Mouse (Mus musculus): ENCODE measurements around the gene Ap4m1. TPM values are rescaled to one million over a fixed set of nuclear protein-coding genes. Genes with fewer than 3 reads are reported as not detected.
A peak's percentile ranks its signal among the peaks of the same experiment; 100 is the strongest.

The Ap4m1 gene
- polyA plus RNA-seq (2015; fragmentation: Nextera tagmentation; extraction: Ambion mirVana): 13.9 and 15.4 TPM in 2 replicates

GRCm38 (mm10) chr5:138171695-138172491 is at the start of gene Ap4m1, which contains the start of gene Mcm7:
TSS of gene Ap4m1 (plus strand) at chr5:138172002.
TSS of gene Mcm7 (minus strand) at chr5:138172422.

GRCm38 (mm10) chr5:138155443-138155976 is 16.3 kb upstream of the Ap4m1 start, which contains the start of gene Zfp113:
TSS of gene Zfp113 (minus strand) at chr5:138155744.

DNA sequence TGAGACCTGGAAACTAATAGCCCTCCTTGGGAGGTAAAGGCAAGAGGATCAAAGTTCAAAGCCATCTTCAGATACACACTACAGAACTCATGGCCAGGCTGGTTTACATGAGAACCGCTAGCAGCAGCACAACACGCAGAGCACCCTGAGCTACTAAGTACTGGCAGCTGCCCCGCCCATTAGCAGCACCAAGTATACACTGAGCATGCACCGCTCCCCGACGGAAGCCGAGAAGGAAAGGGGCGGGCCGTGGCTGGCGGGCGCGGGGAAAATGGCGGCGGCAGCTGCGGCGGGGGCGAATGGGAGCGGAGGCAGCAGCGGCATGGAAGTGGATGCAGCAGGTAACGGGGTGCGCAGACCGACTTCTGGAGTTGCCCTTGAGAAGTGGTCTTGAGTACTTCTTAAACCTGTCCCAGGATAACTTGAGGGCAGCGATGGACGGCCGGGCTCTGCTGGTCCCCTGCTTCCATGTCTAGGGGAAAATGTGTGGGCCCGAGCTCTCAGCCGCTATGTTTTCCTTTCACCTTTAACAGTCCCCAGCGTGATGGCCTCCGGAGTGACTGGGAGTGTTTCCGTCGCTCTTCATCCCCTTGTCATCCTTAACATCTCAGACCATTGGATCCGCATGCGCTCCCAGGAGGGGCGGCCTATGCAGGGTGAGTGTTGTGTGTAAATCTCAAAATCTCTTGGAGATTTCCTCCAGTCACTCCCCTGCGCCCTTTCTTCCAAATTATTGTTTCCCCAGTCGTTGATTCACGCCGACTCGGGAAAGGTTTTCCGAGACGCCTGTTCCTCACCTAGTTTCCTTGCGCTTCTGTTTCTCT is 10.7 kb upstream of the Ap4m1 start, which contains the start of gene Cops6:
TSS of gene Cops6 (plus strand) at position 230 of the 824 bp plus-strand sequence.

DNA sequence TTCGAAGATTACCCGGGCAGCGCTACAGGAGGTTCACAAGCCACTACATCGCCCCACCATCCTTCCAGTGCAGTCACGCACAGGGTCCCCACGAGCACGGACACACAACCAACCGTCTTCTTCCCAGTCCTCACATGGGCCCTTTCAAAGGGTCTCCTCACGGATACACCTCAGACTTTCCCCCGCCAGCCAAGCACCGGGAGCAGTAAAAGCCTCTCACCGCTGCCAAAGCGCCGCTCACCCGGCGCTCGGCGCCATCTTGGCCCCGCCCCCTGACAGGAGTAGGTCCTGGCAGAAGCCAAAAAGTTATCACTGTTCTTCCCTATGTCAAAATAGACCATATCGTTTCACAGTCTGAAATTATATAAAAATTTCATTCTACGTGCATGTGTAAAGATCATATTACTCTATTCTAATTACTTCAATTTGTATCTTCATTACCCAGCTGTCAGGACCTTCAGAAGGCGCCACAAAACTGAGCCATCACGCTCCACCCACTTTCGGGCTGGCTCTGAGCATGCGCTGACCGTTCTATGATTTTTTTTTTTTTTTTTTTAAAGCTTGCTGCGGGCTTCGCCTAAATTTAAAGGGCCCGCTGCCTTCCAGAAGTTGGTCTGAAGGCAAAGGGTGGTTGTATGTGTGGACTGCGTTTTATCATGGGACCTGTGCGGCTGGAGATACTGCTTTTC is 15.3 kb downstream of the Ap4m1 start, which contains the start of the genes Taf6 and Cnpy4:
TSS of gene Taf6 (minus strand) at position 502 of the 689 bp plus-strand sequence.
TSS of gene Cnpy4 (plus strand) at position 536 of the 689 bp plus-strand sequence.

DNA sequence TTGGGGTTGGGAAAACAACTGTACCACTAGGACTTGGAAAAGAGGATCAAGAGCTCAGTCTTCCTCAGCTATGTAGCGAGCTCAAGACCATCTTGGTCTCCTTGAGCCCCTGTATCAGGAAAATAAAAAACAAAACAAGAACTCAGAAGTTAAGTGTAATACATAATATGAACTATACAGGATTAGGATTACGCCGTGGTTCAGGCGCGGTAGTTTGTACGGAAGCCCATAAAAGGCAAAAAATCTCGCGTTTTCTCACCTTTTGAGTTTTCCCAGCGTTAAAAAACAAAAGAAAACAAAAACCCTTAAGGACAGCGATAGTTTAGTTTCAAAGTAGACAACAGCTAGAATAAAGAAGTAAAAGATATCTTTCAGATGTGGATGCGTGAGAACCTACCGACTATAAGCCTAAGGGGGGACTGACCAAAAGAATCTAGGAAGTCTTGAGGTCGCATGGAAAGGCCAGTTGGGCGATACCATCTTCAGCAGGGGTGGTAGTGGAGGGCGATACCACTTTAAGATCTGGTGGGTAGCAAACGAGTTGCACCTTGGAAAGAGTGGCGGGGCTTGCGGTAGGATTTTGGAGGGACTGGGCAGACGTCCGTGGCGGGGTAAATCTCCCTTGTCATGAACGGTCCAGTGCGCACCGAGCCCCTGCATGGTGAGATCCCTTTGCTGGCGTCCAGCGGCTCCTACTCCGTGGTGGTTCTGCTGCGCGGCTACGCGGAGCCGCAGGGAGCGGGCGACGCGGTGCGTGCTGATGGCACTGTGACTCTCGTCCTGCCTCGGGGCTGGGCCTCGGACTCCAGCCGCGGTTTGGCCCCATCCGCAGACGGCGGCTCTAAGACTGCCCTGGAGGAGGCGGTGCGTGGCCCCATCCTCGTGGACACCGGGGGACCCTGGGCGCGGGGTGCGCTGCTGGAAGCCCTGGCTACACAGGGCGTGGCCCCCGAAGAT is 22.2 kb downstream of the Ap4m1 start, which contains the start of gene Mblac1:
TSS of gene Mblac1 (plus strand) at position 544 of the 957 bp plus-strand sequence.

GRCm38 (mm10) chr5:138225700-138226099 is 53.9 kb downstream of the Ap4m1 start, which contains the start of gene Nxpe5:
TSS of gene Nxpe5 (plus strand) at chr5:138225898.

MicroRNAs within 50 kb of the gene (microRNA counts, 519-probe panel; counts per million panel counts)
- microRNA mmu-miR-106b (4,872 counts per million, percentile 57 among the panel's probes with 10 or more counts), microRNA mmu-miR-25 (5,470 counts per million, percentile 69 among the panel's probes with 10 or more counts), microRNA mmu-miR-93 (4,842 counts per million, percentile 56 among the panel's probes with 10 or more counts)

Small RNA genes lying within 50 kb of the gene (microRNA-seq; reads per million reads assigned to microRNA genes)
- gene Mir106b: 2,896 reads per million, percentile 87 among the genes with 10 or more reads in this experiment
- gene Mir25: 229 reads per million, percentile 55 among the genes with 10 or more reads in this experiment
- 2,715 reads per million, percentile 86 among the genes with 10 or more reads in this experiment for gene Mir93

Other genes starting within 250 kb of the Ap4m1 start
- gene Gjc3, start 208.9 kb upstream of the Ap4m1 start, polyA plus RNA-seq (2015; fragmentation: Nextera tagmentation; extraction: Ambion mirVana): 8.3 and 8.5 TPM in 2 replicates
- gene Azgp1, start 190.5 kb upstream of the Ap4m1 start, polyA plus RNA-seq (2015; fragmentation: Nextera tagmentation; extraction: Ambion mirVana): not detected in 2 replicates
- gene Smok3a, start 150.7 kb upstream of the Ap4m1 start, polyA plus RNA-seq (2015; fragmentation: Nextera tagmentation; extraction: Ambion mirVana): not detected in 2 replicates
- gene Smok3b, start 150.6 kb upstream of the Ap4m1 start, polyA plus RNA-seq (2015; fragmentation: Nextera tagmentation; extraction: Ambion mirVana): 0.06 TPM in 1 of 2 replicates, not detected in the other
- gene Smok3c, start 118.8 kb upstream of the Ap4m1 start, polyA plus RNA-seq (2015; fragmentation: Nextera tagmentation; extraction: Ambion mirVana): not detected in 2 replicates
- gene Zkscan1, start 86.9 kb upstream of the Ap4m1 start, polyA plus RNA-seq (2015; fragmentation: Nextera tagmentation; extraction: Ambion mirVana): 11.5 and 12.2 TPM in 2 replicates
- gene Zscan21, start 55.1 kb upstream of the Ap4m1 start, polyA plus RNA-seq (2015; fragmentation: Nextera tagmentation; extraction: Ambion mirVana): 44.6 and 50.0 TPM in 2 replicates
- 13.4 and 14.7 TPM in 2 replicates for gene Zfp113, start 16.3 kb upstream of the Ap4m1 start, polyA plus RNA-seq (2015; fragmentation: Nextera tagmentation; extraction: Ambion mirVana)
- gene Cops6, start 10.9 kb upstream of the Ap4m1 start, polyA plus RNA-seq (2015; fragmentation: Nextera tagmentation; extraction: Ambion mirVana): 286 and 325 TPM in 2 replicates
- 31.9 and 36.3 TPM in 2 replicates for gene Mcm7, start 420 bp downstream of the Ap4m1 start, polyA plus RNA-seq (2015; fragmentation: Nextera tagmentation; extraction: Ambion mirVana)
- 37.5 and 48.1 TPM in 2 replicates for gene Taf6, start 15.4 kb downstream of the Ap4m1 start, polyA plus RNA-seq (2015; fragmentation: Nextera tagmentation; extraction: Ambion mirVana)
- gene Cnpy4, start 15.5 kb downstream of the Ap4m1 start, polyA plus RNA-seq (2015; fragmentation: Nextera tagmentation; extraction: Ambion mirVana): 20.7 and 23.5 TPM in 2 replicates
- 11.7 and 12.8 TPM in 2 replicates for gene Mblac1, start 22.3 kb downstream of the Ap4m1 start, polyA plus RNA-seq (2015; fragmentation: Nextera tagmentation; extraction: Ambion mirVana)
- not detected in 2 replicates for gene Nxpe5, start 53.9 kb downstream of the Ap4m1 start, polyA plus RNA-seq (2015; fragmentation: Nextera tagmentation; extraction: Ambion mirVana)
- gene Lamtor4, start 83.5 kb downstream of the Ap4m1 start, polyA plus RNA-seq (2015; fragmentation: Nextera tagmentation; extraction: Ambion mirVana): 130 and 140 TPM in 2 replicates
- 22.4 and 23.7 TPM in 2 replicates for gene BC037034, start 92.0 kb downstream of the Ap4m1 start, polyA plus RNA-seq (2015; fragmentation: Nextera tagmentation; extraction: Ambion mirVana)
- 3.7 and 4.4 TPM in 2 replicates for gene Gal3st4, start 100.8 kb downstream of the Ap4m1 start, polyA plus RNA-seq (2015; fragmentation: Nextera tagmentation; extraction: Ambion mirVana)
- gene Gm43720, start 108.0 kb downstream of the Ap4m1 start, polyA plus RNA-seq (2015; fragmentation: Nextera tagmentation; extraction: Ambion mirVana): 0.05 and 0.21 TPM in 2 replicates
- 20.1 and 24.6 TPM in 2 replicates for gene Gpc2, start 108.0 kb downstream of the Ap4m1 start, polyA plus RNA-seq (2015; fragmentation: Nextera tagmentation; extraction: Ambion mirVana)
- 8.2 and 13.0 TPM in 2 replicates for gene Stag3, start 108.2 kb downstream of the Ap4m1 start, polyA plus RNA-seq (2015; fragmentation: Nextera tagmentation; extraction: Ambion mirVana)
- not detected in 2 replicates for gene Pvrig, start 170.0 kb downstream of the Ap4m1 start, polyA plus RNA-seq (2015; fragmentation: Nextera tagmentation; extraction: Ambion mirVana)

Data from neural tube, postnatal 0 days (tissue).